Mouse (Mus musculus): ENCODE results near the gene Mocs3.

The Mocs3 gene

DNA sequence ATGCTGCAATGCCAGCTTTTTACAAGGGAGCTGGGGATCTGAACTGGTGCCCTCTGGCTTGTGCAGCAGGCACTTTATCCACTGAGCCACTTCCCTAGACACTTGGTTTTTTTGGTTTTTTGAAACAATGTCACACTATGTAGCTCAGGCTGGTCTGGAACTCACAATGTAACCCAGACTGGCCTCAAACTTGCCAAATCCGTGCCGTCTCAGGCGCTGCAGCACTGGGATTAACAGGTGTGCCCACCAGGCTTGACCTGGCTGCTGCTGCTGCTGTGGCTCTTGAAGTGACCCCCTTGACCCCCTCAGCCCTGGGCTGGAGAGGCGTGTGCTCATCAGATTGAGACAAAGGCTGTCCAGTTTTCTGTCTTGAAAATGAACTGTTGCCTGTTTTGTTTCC, 7.9 kb downstream of the Mocs3 start:
- no peak for DNase-seq (ENCODE audit: low read depth in 1 of 2, low spot score in 2 of 2)

DNA sequence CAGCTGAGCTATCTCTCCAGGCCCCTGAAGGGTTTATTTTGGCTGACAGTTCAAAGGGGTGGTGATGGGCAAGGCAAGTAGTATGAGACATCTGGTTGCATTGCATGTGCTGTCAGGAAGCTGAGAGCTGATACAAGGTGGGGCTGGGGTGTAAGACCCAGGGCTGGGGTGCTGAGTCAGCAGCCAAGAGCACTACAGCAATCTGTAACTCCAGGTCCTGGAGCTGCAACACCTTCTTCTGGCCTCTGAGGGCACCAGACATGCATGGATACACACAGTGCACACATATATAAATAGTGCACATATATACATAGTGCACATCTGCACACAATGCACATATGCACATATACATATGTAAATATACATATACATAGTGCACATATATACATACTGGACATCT, 12.4 kb downstream of the Mocs3 start:
- no peak for DNase-seq (ENCODE audit: low read depth in 1 of 2, low spot score in 2 of 2)

DNA sequence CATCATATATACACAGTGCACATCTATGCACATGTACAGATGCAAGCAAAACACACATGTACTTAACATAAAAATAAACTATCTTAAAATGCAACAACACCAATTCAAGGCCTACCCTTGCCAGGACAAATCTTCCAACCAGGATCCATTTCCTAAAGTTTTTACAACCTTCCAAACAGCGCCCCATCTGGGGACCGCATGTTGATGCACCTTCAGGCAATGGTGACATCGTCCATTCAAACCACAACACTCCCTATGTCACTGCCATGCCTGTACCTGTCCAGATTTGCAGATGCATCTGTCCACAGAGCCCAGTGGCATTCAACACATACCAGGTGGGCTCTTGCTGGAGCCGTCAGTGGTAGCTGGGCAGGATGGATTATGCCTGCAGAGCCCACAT, 12.9 kb downstream of the Mocs3 start:
- DNase-seq (ENCODE audit: low read depth in 1 of 2, low spot score in 2 of 2), result no peak

DNA sequence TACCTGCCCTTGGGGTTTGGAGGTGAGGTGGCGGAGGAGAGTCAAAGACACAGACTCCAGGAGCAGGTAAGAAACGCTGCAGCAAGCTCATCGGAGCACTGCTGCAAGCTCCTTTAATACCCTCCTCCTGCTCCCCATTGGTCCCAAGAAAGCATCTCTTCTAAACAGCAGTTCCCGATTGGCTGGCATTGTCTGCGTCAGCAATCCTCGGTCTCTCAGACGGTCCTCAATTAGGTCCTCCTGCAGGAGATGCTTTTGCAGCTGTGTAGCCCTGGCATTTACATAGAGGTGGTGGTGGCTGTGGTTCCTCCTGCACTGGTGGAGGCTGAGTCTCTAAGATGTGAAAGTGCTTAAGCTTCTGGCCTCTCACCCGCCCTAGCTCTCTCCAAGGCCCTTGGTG, 15.1 kb downstream of the Mocs3 start:
- DNase-seq (ENCODE audit: low read depth in 1 of 2, low spot score in 2 of 2), result no peak

DNA sequence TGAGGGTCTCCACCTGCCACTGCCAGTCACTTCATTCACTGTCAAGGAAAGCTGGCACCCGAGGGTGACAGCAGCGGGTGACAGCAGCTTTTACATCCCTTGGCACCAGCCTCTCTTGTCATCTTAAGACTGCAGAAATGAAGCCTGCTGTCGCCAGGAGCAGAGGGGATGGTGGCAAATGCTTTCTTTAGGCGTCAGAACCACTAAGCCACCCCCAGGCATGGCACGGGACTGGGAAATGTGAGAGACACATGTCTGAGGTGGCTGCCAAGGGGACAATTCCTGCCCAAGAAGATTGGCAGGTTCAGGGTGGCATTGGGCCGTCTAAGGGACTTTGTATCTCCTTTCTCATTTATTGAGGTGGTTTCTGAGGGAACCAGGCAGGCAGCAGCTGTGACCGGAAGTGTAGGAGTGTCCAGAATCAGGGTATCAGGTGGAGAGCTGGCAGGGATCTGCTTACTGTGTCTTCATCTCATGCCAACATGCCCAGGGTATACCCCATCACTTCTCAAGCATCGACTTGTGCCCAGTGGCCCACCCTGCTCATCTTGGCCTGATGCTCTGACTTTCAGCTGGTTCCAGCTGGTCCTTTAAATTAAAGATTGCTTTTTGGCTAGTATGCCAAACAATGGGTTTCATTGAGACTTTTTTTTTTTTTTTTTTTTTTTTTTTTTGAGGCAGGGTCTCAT, 17.9 kb downstream of the Mocs3 start:
- no peak for DNase-seq (ENCODE audit: low read depth in 1 of 2, low spot score in 2 of 2)

DNA sequence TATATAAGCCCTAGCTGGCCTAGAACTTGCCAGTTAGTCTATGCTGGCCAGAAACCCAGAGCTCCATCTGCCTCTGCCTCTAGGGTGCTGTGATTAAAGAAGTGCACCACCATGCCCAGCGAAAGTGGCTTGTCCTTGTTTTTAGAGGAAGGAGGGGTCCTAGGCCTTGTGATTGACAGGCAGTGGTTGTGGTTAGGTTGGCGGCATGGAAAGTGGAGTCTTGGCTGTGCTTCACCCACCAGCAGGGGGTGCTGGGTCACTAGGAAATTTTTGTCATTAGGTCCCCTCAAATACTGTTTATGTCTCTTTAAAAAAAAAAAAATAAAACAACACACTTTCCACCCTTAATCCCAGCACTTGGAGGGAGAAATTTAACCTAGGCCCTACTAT, 18.4 kb downstream of the Mocs3 start:
- DNase-seq (ENCODE audit: low read depth in 1 of 2, low spot score in 2 of 2), result peak in 1 of 2 experiments; percentile 16

DNA sequence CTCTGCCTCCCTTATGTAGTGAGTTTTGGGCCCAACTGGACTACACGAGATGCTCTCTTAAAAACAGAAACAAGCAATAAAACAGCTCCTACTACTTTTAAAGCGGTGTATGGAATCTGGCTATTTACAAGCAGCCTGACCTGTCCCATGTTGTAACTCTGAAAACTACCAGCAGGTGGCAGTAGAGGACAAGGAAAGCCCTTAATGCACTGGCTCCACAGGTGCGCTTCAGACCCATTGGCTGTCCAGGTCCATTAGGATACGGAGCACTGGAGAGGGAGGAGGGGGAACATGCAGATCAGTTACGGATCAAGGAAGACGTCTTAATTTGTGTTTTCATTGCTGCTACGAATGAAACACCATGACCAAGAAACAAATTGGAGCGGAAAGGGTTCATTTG, 19.8 kb downstream of the Mocs3 start:
- peak; percentile 34 to 66 for DNase-seq (ENCODE audit: low read depth in 1 of 2, low spot score in 2 of 2)

DNA sequence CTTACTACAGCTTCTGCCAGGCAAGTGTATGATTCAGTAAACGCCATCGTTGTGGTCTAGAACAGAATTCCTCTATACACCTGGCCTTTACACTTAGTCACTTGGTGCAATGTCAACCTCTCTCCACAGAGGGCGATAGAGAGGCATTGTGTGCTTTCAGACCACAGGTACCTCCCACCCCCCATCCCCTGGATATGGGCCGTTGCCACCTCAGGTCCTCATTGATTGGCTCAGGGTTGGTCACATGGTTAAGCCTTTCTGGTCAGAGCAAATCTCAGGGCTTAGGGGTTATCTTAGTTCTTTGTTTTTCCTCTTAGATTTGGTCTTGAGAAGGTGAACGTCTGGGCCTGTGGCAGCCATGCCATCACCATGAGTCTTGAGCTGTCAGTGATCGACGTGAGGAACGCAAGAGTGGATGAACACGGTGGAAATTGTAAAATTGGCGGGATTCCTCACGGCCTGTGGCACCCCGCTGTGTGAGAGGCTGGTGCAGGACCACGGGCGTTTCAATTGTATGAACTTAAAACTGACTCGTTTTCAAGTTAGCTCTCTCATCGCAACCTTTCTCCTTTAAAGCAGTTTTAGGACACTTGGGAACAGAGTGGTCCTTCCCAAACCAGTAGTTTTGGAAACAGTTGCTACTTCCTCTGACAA, 22.3 kb downstream of the Mocs3 start:
- no peak for DNase-seq (ENCODE audit: low read depth in 1 of 2, low spot score in 2 of 2)

DNA sequence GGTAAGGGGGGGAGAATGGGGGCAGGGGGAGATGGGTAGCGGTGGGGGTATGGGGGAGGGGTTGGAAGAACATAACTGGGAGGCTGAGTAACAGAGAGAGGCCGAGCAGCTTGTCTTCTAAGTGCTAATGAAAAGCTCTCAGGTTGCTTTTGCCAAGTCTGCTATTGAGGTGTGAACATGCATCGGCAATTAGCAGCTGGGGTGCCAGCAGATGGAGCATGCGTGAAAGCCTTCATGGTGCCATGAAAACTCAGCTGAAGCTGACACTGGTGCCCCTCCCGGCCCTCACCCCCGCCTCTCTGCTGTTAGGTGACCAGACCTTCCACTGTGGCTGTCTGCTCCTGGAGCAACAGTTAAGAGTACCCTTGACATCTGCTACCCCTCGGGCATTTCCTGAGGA, 23.4 kb downstream of the Mocs3 start:
- no peak for DNase-seq (ENCODE audit: low read depth in 1 of 2, low spot score in 2 of 2)

DNA sequence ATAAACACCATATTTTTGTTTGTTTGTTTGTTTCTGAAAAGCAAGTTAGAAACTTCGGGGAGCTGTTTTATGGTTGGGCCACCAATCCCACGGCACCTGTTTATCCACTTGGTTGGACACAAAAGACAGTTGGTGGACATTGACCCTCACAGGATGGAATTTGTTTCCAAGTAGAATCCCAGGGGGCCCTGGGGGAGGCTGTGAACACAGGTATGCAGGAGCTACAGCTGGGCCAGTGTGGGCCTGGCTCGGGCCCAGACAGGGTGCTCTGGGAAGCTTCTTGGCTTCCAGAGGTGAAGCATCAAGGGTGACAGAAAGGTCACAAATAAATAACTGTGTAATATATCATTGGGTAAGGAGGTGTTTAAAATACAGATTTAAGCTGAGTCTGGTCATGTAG, 26.1 kb downstream of the Mocs3 start:
- DNase-seq (ENCODE audit: low read depth in 1 of 2, low spot score in 2 of 2), result no peak

DNA sequence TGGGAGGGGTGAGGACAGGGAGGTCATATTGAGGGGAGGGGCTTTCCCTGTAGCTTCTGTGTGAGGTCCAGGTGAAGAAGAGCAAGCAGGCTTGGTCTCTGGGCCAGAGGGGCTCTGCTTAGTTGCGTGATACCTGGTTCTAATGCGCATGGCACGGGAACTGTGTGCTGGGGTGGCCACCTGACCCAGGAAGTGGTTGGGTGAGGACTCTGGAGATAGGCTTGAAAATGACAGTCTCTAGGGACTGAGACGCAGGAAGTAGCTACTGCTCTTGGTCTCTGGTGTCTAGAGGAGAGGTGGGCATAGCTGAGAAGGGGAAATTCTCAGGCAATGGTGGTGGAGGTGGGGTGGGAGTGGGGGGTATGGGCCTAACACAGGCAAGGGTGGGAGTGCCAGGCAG, 26.8 kb downstream of the Mocs3 start:
- DNase-seq (ENCODE audit: low read depth in 1 of 2, low spot score in 2 of 2), result no peak

DNA sequence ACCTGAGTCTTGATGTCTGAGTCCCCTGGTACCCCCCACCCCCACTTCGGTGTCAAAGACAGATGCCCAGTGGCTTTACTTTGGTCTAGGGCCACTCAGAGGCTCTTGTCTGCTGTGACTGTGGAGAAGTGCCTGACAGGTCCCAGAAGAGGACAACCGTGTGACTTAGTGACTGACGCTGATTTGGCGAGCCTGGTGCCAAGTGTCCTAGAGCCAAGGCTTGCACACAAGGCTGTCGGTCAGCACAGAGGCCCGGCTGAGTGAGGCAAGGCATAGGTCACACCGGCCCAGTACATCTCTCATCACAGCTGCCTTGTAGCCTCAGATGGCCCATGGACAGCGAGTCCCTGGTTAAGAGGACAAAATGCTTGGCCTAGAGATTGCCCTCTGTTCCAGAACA, 28.6 kb downstream of the Mocs3 start:
- no peak for DNase-seq (ENCODE audit: low read depth in 1 of 2, low spot score in 2 of 2)

DNA sequence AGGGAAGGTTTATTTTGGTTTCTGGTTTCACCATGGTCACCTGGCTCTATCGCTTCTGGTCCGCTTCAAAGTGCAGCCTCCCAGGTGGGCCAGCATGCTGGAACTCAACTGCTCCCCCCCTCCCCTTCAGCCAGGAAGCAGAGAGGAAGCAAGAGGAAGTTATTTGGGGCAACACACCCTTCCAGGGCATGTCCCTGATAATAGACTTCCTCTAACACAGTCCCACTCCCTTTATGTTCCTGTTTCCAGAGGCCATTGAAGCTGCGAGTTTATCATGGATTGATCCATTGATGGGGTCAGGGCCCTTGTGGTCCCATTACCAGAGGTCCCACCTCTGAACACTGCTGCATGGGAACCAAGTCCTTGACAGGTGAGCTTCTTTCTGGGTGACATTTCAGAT, 29.7 kb downstream of the Mocs3 start:
- DNase-seq (ENCODE audit: low read depth in 1 of 2, low spot score in 2 of 2), result no peak

DNA sequence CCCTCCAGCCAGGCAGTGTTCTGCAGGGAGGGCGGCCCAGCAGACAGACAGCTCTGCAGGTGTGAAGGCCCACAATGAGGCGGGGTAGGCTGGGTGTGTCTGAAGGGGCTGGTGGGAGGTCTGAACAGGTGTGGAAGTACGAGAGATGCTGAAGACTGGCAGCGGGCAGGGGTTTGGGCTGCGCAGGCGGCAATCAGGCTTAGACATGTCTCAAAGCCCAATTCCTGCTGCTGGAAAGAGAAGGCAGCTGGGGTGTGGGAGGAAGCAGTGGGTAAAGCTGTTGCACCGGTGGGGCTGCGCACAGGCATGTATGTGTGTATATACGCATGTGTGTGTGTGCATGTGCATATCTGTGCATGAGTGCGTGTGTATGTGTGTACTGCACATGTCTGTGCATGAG, 30.5 kb downstream of the Mocs3 start:
- DNase-seq (ENCODE audit: low read depth in 1 of 2, low spot score in 2 of 2), result no peak

DNA sequence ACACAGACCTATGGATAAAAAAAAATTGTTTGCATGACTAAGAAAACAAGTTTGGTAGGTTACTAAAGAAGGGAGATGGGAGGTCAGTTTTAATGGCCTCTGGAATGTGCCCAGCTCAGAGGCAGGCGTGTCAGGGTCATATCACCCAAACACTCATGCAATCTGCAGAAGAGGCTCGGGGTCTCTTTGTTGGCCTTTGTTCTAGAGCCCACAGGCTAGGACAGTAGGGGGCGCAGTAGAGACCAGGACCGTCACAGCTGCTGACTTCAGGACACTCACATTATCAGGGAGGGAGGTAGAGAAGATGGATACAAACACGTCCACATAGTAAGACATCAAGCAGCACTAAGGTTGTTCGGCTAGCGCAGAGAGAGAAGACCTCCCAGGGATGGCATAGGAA, 37.6 kb downstream of the Mocs3 start:
- DNase-seq (ENCODE audit: low read depth in 1 of 2, low spot score in 2 of 2), result no peak

DNA sequence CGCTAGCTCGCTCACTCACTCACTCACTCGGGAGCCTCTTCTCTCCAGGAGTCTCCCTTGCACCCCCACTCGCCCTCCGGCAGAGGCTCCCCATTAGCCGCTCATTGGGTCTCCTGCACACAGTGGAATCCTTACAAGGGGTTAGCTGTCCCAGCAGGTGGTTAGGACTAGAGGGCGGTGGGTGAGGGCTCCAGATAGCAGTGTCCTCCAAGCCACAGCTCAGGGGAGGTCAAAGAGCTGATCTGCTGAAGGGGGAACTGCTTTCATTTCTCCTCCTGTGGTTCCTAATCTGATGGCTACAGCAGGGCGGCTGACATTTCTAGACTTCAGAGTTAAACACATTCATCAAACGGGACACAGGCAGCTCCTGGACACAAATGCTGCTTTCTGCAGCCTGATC, 43.0 kb downstream of the Mocs3 start:
- no peak for DNase-seq (ENCODE audit: low read depth in 1 of 2, low spot score in 2 of 2)

DNA sequence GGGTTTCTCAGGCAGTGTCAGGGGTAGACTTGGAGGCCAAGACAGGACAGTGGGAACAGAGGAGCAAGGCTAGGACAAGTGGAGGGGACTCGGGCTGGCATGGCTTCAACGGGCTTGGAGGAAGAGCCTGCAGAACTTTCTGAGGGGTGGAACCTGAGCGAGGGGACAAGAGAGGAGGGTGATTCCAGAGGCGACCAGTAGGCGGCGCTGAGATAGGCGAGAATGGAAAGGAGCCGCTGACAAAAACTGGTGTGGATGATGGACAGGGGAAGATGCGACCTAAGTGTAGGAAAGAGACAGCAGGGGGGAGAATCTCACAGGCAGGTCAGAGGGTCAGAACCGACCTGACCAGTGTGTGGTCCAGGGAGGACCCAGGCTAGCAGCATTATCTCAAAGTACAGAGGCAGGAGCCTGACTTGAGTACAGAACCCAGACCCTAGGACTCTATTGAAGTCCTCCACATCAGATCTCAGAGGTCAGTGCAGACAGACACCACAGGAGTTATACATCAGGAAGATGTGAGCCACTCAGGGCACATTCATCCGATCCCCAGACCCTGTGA, 44.0 kb downstream of the Mocs3 start:
- peak; percentile 22 to 60 for DNase-seq (ENCODE audit: low read depth in 1 of 2, low spot score in 2 of 2)

DNA sequence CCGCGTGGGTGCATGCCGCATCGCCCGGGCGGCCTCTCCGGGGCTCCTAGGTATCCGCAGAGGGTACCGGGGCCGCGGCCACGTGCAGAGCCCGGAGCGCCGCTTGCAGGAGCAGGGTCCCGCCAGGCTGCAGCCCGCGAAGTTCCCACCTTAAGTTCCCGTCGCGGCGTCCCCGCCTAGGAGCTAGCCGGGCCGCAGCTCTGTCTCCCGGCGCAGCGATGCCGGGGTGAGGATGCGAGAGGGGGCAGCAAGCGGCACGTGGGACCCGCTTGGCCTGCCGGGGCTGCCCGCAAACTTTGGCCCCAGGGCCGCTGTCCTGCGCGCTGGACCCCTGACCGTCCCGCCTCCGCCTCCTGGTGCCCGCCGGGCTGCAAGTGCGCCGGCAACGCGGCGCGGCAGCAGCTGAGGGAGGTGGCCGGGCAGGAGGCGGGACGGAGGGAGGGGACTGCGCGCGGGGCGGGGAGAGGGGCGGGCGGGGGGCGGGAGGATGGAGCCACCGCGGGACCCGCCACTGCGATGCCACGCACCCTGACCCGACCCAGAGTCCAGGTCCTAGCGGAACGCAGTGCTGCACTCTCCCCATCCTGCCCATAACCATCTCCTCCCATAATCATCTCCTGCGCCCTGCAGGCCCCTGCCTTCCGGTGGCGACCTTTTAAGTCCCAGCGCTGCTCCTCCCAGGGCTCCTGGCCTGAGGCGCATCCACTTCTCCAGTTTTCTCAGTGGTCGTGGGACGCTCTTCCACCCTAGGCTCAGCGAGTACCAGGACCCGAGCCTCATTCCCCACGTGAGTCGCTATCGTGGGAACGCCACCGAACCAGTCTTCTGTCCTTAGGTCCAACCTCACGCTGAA, 50.5 kb downstream of the Mocs3 start:
- DNase-seq (ENCODE audit: low read depth in 1 of 2, low spot score in 2 of 2), result no peak

DNA sequence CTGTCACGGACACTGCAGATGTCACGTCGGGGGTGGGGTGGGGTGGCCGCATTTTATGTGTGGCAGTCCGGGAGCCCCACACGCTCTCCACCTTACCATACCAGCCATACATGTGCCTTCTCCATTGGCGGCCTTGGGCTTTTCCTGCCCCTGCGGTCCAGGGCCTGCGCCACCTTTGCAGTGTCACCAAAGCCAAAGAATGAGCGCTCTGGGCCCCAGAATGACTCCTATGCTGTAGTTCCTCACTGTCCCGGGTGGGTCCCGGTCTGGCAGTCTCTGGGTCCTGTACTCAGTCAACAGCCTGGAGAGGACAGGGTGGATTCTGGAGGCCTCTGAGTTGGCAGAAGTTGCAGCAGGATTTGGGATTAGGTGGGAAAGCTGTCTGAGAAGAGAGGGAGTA, 51.2 kb downstream of the Mocs3 start, which contains the start of gene Kcng1:
Gene Kcng1 (minus strand): TSS at position 155 of the 400 bp plus-strand sequence.
- DNase-seq (ENCODE audit: low read depth in 1 of 2, low spot score in 2 of 2), result no peak

All from monocyte, adult 2 months (primary cell).